Mouse (Mus musculus) cerebellum, adult 2 months (tissue): Measurements from ENCODE around the gene Smarcc1. TPM values are rescaled to one million over a fixed set of nuclear protein-coding genes. Genes with fewer than 3 reads are reported as not detected.
A peak's percentile ranks its signal among the peaks of the same experiment; 100 is the strongest.
"Not testable (repeated sequence)": the region's sequence is repeated elsewhere in the genome, so short reads cannot be mapped to it uniquely, and the experiment has no call there.

Experiments
- DNase-seq, 2 experiments: peaks; one replicate each; pipeline ENCODE4 v3.0.0; 2021
- H3K27ac ChIP-seq: fragments of 200-500 bp; 2 replicates; pipeline ENCODE4 v1.5.1; 2012; ENCODE audit warnings: low read length, control low read depth, inconsistent platforms; ENCODE audit not compliant: insufficient read depth
- H3K27me3 ChIP-seq: fragments of 200-500 bp; 2 replicates; pipeline ENCODE4 v1.6.1; 2012; ENCODE audit warnings: inconsistent platforms, mild to moderate bottlenecking, low read length, moderate library complexity; ENCODE audit not compliant: control insufficient read depth, insufficient read depth
- H3K4me1 ChIP-seq: fragments of 200-500 bp; 2 replicates; pipeline ENCODE4 v1.6.1; 2011; ENCODE audit warnings: low read length; ENCODE audit not compliant: control insufficient read depth, insufficient read depth
- H3K4me3 ChIP-seq: fragments of 200-500 bp; replicated peaks from 2 replicates; pipeline ENCODE3; 2011; ENCODE audit warnings: mild to moderate bottlenecking, low read depth, low read length, control low read depth; ENCODE audit not compliant: insufficient read depth
- CTCF ChIP-seq: fragments of 200-500 bp; IDR thresholded peaks from 2 replicates; pipeline ENCODE4 v1.5.1; 2011; ENCODE audit warnings: low read depth, mild to moderate bottlenecking, control low read depth, low read length, moderate library complexity, borderline replicate concordance; ENCODE audit not compliant: insufficient read depth
- POLR2A ChIP-seq: fragments of 200-500 bp; IDR thresholded peaks from 2 replicates; pipeline ENCODE4 v1.6.1; 2011; ENCODE audit warnings: low read length, control low read depth, borderline replicate concordance; ENCODE audit not compliant: insufficient read depth
- WGBS: fragments of 180-500 bp; shearing (Covaris S2); methylation state at CpG from one replicate; pipeline ENCODE4 v1.1.7; 2018; 5-methylcytosine and 5-hydroxymethylcytosine counted together
- polyA plus RNA-seq: library from polyadenylated mRNA; depleted of rRNA; stranded (reverse); fragments of >200 nt; gene quantifications from 2 replicates; pipeline ENCODE4 v1.2.3, GENCODE M21; 2012

Smarcc1 gene
- polyA plus RNA-seq, 1 experiment, result 23.1 TPM

- Histone ChIP-seq H3K27ac (no peak overlapping the region), H3K27me3 (no peaks in the 10 kb centered on the region), H3K4me3 (no peak overlapping the region), H3K4me1 (no peaks in the 10 kb centered on the region)
- peak in 1 of 2 experiments; percentile 5 for DNase-seq
- 86% methylated on average over 1 of the region's 1 CpGs for WGBS
- no peak for TF ChIP-seq CTCF
- TF ChIP-seq POLR2A, result no peak
Observed at GRCm38 (mm10) chr9:110159036-110159435, 41.5 kb downstream of the Smarcc1 start.

- 98% methylated on average over 2 of the region's 2 CpGs for WGBS
- not testable (repeated sequence) for H3K4me1 ChIP-seq, DNase-seq
Observed at GRCm38 (mm10) chr9:110160486-110160885, 43.0 kb downstream of the Smarcc1 start.

GRCm38 (mm10) chr9:110162441-110162840 lies 44.9 kb downstream of the Smarcc1 start:
- H3K27ac ChIP-seq, result no peak overlapping the region
- 92% methylated on average over 5 of the region's 5 CpGs for WGBS
- no peak for DNase-seq
- no peak overlapping the region for H3K4me3 ChIP-seq
- TF ChIP-seq POLR2A (no peak), CTCF (no peak)
- no peaks in the 10 kb centered on the region for H3K27me3 ChIP-seq
- no peaks in the 10 kb centered on the region for H3K4me1 ChIP-seq

More at GRCm38 (mm10) chr9:110160486-110160885, 43.0 kb downstream of the Smarcc1 start:
- not testable (repeated sequence) for H3K27me3 ChIP-seq, H3K4me3 ChIP-seq, H3K27ac ChIP-seq

DNA sequence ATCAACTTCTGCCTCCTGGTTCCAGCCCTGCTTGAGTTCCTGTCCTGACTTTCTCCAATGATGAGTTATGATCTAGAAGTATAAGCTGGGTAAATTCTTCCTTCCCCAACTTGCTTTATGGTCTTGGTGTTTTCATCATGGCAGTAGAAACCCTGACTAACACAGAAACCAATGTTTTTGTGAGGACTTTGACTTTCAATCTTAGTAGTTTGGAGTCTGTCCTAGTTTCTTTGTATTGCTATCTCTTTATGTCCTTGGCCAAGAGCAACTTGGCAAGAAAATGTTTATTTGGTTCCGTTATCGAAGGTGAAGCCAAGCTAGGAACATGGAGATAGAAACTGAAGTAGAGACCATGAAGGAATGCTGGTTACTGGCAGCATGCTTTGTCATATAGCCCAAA lies 45.6 kb downstream of the Smarcc1 start:
- WGBS, result 48% methylated on average over 2 of the region's 2 CpGs
- Histone ChIP-seq H3K4me3 (no peak overlapping the region), H3K27ac (no peak overlapping the region), H3K27me3 (no peaks in the 10 kb centered on the region), H3K4me1 (no peaks in the 10 kb centered on the region)
- no peak for DNase-seq
- no peak for TF ChIP-seq POLR2A
- TF ChIP-seq CTCF, result no peak

DNA sequence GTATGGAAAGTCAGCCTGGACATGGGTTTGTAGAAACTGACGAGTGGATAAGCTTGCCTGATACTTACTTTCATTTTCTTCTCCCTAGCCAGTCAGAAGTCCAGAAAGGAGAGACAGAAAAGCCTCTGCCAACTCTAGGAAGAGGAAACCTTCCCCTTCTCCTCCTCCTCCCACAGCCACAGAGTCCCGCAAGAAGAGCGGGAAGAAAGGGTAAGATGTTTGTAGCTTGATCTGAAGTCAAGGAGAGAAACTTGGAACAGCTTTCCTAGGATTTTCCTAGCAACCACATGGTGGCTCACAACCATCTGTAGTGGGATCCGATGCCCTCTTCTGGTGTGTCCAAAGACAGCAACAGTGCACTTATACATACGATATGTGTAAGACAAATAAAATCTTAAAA lies 53.4 kb downstream of the Smarcc1 start:
- 73% methylated on average over 5 of the region's 5 CpGs for WGBS
- TF ChIP-seq CTCF (peak; percentile 27; the same call in 1 of the 2 replicates), POLR2A (no peak)
- H3K27ac ChIP-seq, result no peak overlapping the region
- H3K4me3 ChIP-seq, result no peak overlapping the region
- H3K4me1 ChIP-seq, result no peaks in the 10 kb centered on the region
- peak in 1 of 2 experiments; percentile 4 for DNase-seq
- no peaks in the 10 kb centered on the region for H3K27me3 ChIP-seq

- no peak overlapping the region for H3K4me3 ChIP-seq
- TF ChIP-seq POLR2A, result no peak
- no peak for TF ChIP-seq CTCF
- WGBS, result 81% methylated on average over 2 of the region's 2 CpGs
- H3K27ac ChIP-seq, result no peak overlapping the region
- DNase-seq, result no peak
- no peaks in the 10 kb centered on the region for H3K4me1 ChIP-seq
- H3K27me3 ChIP-seq, result no peaks in the 10 kb centered on the region
Observed at GRCm38 (mm10) chr9:110199870-110200269, 82.4 kb downstream of the Smarcc1 start.

- Histone ChIP-seq H3K4me1 (peaks cover 3% of the 10 kb centered on the region; the same call in 1 of the 2 replicates), H3K4me3 (no peak overlapping the region), H3K27ac (no peak overlapping the region), H3K27me3 (no peaks in the 10 kb centered on the region)
- 28% methylated on average over 15 of the region's 15 CpGs for WGBS
- DNase-seq, result peak; percentile 30 to 41
- TF ChIP-seq CTCF, result no peak
- no peak for TF ChIP-seq POLR2A
Observed at GRCm38 (mm10) chr9:110205526-110206404, 88.3 kb downstream of the Smarcc1 start.

GRCm38 (mm10) chr9:110206437-110206836 lies 88.9 kb downstream of the Smarcc1 start:
- no peak overlapping the region for H3K27ac ChIP-seq
- 78% methylated on average over 2 of the region's 2 CpGs for WGBS

More at GRCm38 (mm10) chr9:110206437-110206836, 88.9 kb downstream of the Smarcc1 start:
- TF ChIP-seq CTCF (no peak), POLR2A (no peak)
- no peaks in the 10 kb centered on the region for H3K27me3 ChIP-seq
- H3K4me1 ChIP-seq, result peaks cover 3% of the 10 kb centered on the region; the same call in 1 of the 2 replicates
- no peak for DNase-seq
- no peak overlapping the region for H3K4me3 ChIP-seq
